Comparison of ENCODE assay signal across 8 mouse cellular contexts in genomic region chr14:57398813-57399427, GRCm38 (mm10). TPM values are rescaled to one million over a fixed set of nuclear protein-coding genes. Genes with fewer than 3 reads are reported as not detected.
DNase-seq lines count a peak whose midpoint lies in the region; ATAC-seq and TF ChIP-seq lines count a peak whose summit lies in the region.

No protein-coding gene starts in this region.

- no peaks in the 10 kb centered on the region for H3K36me3 ChIP-seq in ES-E14 (ENCODE audit: control insufficient read depth, insufficient read depth, low read length, poor library complexity, severe bottlenecking)
- no peaks in the 10 kb centered on the region for H3K36me3 ChIP-seq in forebrain, embryonic 11.5 days (ENCODE audit: control insufficient read depth, insufficient read depth, low read length)

- H3K9ac ChIP-seq in ES-E14 (ENCODE audit: insufficient read depth, low read depth, low read length, poor library complexity, severe bottlenecking): no peak overlapping the region
- peak overlapping the region; percentile 27; the same call in 1 of the 2 replicates for H3K9ac ChIP-seq in forebrain, embryonic 11.5 days (ENCODE audit: low read length)

- in situ Hi-C loops in ES-E14 (cut with MboI; ENCODE audit: low sequenced_read_pairs in 2 of 2, unreplicated experiment in 2 of 2): no loop called here

- ATAC-seq in forebrain, embryonic 11.5 days (replicated peaks; ENCODE audit: low FRiP score): no peak
- ATAC-seq in inflammation-experienced regulatory T-cells, adult 6 months: peak; percentile 44

- H3K4me2 ChIP-seq in forebrain, embryonic 11.5 days (ENCODE audit: low read depth, low read length, severe bottlenecking): peak overlapping the region; percentile 93

- H3K27ac ChIP-seq in ES-E14 (ENCODE audit: insufficient read depth, low read depth, low read length, poor library complexity, severe bottlenecking): no peak overlapping the region
- H3K27ac ChIP-seq in forebrain, embryonic 11.5 days (ENCODE audit: low read depth, low read length): no peak overlapping the region
- H3K27ac ChIP-seq in olfactory bulb, adult 2 months (ENCODE audit: insufficient read depth, low read depth, low read length): no peak overlapping the region

- H3K9me3 ChIP-seq in ES-E14 (ENCODE audit: control insufficient read depth, insufficient read depth, low read depth, low read length): no peaks in the 10 kb centered on the region
- H3K9me3 ChIP-seq in forebrain, embryonic 11.5 days (ENCODE audit: control insufficient read depth, low read length): no peaks in the 10 kb centered on the region

- no peaks in the 10 kb centered on the region for H3K4me1 ChIP-seq in ES-E14 (ENCODE audit: control insufficient read depth in 2 of 2, insufficient read depth in 2 of 2, low read length in 2 of 2, poor library complexity in 1 of 2)
- 0 out of 2 replicates have a peak, but pooled peaks cover 2% of the 10 kb centered on the region for H3K4me1 ChIP-seq in forebrain, embryonic 11.5 days (replicated peaks; ENCODE audit: control insufficient read depth, insufficient read depth, low read length)
- no peaks in the 10 kb centered on the region for H3K4me1 ChIP-seq in olfactory bulb, adult 2 months (ENCODE audit: control insufficient read depth, insufficient read depth, low read length)

- H3K4me3 ChIP-seq in ES-E14 (ENCODE audit: insufficient read depth in 1 of 2, low read depth in 1 of 2, low read length in 2 of 2, poor library complexity in 1 of 2, severe bottlenecking in 1 of 2): peak overlapping the region in 1 of 2 experiments; percentile 77; a peak in 2 of 4 replicates
- H3K4me3 ChIP-seq in forebrain, embryonic 11.5 days (ENCODE audit: low read depth, low read length): peak overlapping the region; percentile 47
- peak overlapping the region; percentile 70 for H3K4me3 ChIP-seq in olfactory bulb, adult 2 months (ENCODE audit: insufficient read depth, low read depth, low read length)

- 19% methylated on average over 13 of the region's 13 CpGs for WGBS in forebrain, embryonic 11.5 days
- WGBS in olfactory bulb, adult 2 months: 6% methylated on average over 13 of the region's 13 CpGs

- TF ChIP-seq CTCF in olfactory bulb, adult 2 months (IDR thresholded peaks at IDR 0.05; ENCODE audit: insufficient read depth, low read depth, low read length): no peak

- DNase-seq in gastrocnemius, adult 18-20 months (ENCODE audit: low spot score): peak; percentile 18
- DNase-seq in gastrocnemius, postnatal 25 days: no peak
- DNase-seq in ES-E14 (ENCODE audit: low read depth, low spot score): no peak
- no peak for DNase-seq in forebrain, embryonic 11.5 days (ENCODE audit: low spot score)
- peak; percentile 37 to 58 for DNase-seq in lung, adult 18-20 months
- no peak for DNase-seq in ovary, postnatal 10 days (ENCODE audit: low spot score)

- no peak for TF ChIP-seq POLR2A in olfactory bulb, adult 2 months (IDR thresholded peaks at IDR 0.05; ENCODE audit: insufficient read depth, low read depth, low read length)

- H3K27me3 ChIP-seq in forebrain, embryonic 11.5 days (ENCODE audit: control insufficient read depth, insufficient read depth, low read length): peaks cover 4% of the 10 kb centered on the region

TF ChIP-seq in ES-E14, 5 proteins besides CTCF, POLR2A, EP300 and RAD21:
- TF ChIP-seq ZNF384 (IDR thresholded peaks at IDR 0.05; ENCODE audit: low read depth, low read length) (peak; percentile 53), MAFK (IDR thresholded peaks at IDR 0.05; ENCODE audit: insufficient read depth, low read depth, low read length) (no peak), ZC3H11A (IDR thresholded peaks at IDR 0.05; ENCODE audit: borderline replicate concordance, low read depth, low read length) (no peak), CHD2 (IDR thresholded peaks at IDR 0.05; ENCODE audit: low read depth, low read length) (no peak)

RNA-seq across cellular contexts. Expression of gene Cryl1, which starts 0.6 kb away (rescaled TPM):
- 1 to 10 TPM; 6.6 to 7.1 TPM for total RNA-seq in gastrocnemius, adult 18-20 months (2021)
- total RNA-seq in gastrocnemius, postnatal 25 days (2021): 1 to 10 TPM; 3.4 to 5.2 TPM
- total RNA-seq in ES-E14 (2012; rRNA removed): 4.1 and 8.4 TPM in 2 replicates
- polyA plus RNA-seq in forebrain, embryonic 11.5 days (2014; fragmentation: Nextera tagmentation; extraction: Ambion mirVana): 7.4 and 8.2 TPM in 2 replicates
- polyA plus RNA-seq in inflammation-experienced regulatory T-cells, adult 6 months (2017; shearing (Covaris generic)): 10 to 100 TPM; 14.0 to 26.1 (median 18.7) TPM
- not detected in 2 replicates for polyA plus RNA-seq in olfactory bulb, adult 2 months (2012; ENCODE audit: insufficient read depth, insufficient read length, low replicate concordance, missing spikeins)

RNA-seq across cellular contexts. Expression of gene Ift88, which starts 24.9 kb away (rescaled TPM):
- total RNA-seq in gastrocnemius, adult 18-20 months (2021): 1 to 10 TPM; 3.5 to 4.2 TPM
- 1 to 10 TPM; 2.5 to 2.8 TPM for total RNA-seq in gastrocnemius, postnatal 25 days (2021)
- total RNA-seq in ES-E14 (2012; rRNA removed): 3.6 and 11.0 TPM in 2 replicates
- polyA plus RNA-seq in forebrain, embryonic 11.5 days (2014; fragmentation: Nextera tagmentation; extraction: Ambion mirVana): 15.5 and 17.4 TPM in 2 replicates
- 1 to 10 TPM; 2.0 to 4.1 (median 3.8) TPM for polyA plus RNA-seq in inflammation-experienced regulatory T-cells, adult 6 months (2017; shearing (Covaris generic))
- not detected in 2 replicates for polyA plus RNA-seq in olfactory bulb, adult 2 months (2012; ENCODE audit: insufficient read depth, insufficient read length, low replicate concordance, missing spikeins)

Comparison
In these comparisons a context has a peak if more than half of its experiments do, and no peak if none do; other contexts are left out.
1. DNase-seq: peak in gastrocnemius, adult 18-20 months (single experiment) and lung, adult 18-20 months (2 of 2); none in gastrocnemius, postnatal 25 days (single experiment), ES-E14 (single experiment), forebrain, embryonic 11.5 days (single experiment) and ovary, postnatal 10 days (single experiment).